Mouse (Mus musculus) A20 (cell line): ENCODE measurements around the gene Gmnn.
A peak's percentile ranks its signal among the peaks of the same experiment; 100 is the strongest.
"Not testable (repeated sequence)": the region's sequence is repeated elsewhere in the genome, so short reads cannot be mapped to it uniquely, and the experiment has no call there.

Source experiments
- DNase-seq: peaks from one replicate; pipeline ENCODE4 v3.0.0-alpha.2; 2011; ENCODE audit warnings: low read depth, low spot score

Gmnn gene

DNA sequence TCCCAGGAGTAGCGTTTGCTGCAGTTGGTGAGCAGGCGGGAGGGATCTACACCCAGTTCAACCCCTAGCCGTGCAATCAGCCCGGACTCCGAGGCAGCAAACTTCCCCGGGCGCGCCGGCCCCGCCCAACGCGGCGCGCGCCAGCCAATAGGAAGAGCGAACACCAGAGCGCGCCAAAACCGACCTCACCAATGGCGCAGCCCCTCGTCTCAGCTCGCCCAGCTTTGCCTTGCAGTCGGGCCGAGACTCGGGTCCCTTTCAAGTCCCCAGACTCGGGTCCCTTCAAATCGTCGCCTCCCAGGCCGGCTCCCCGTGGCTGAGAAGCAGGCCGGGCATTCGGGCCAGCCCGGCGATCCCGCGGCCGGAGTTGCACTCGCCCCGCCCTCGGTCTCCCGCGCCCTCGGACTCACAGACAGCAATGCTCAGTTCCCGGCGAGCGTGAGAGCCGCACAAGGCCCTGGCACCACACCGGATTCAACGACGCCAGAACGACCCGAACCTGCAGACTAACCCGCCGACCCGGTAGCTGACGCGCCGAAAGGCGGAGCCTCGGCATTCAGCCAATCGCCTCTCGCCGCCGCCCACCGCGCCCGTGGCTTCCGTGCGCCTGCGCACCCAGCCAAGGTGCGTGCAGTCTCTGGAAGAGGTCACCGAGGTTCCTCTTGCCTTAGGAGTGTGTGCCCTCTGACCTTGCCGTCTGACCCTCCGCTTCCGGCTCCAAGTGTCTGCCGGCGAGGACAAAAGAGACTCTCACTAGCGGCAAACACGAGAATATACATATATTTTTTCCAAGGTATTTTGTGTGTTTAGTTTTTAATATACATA is at the start of gene Gmnn:
TSS of gene Gmnn (minus strand) at position 521 of the 825 bp plus-strand sequence.
- peak; percentile 95 for DNase-seq

DNA sequence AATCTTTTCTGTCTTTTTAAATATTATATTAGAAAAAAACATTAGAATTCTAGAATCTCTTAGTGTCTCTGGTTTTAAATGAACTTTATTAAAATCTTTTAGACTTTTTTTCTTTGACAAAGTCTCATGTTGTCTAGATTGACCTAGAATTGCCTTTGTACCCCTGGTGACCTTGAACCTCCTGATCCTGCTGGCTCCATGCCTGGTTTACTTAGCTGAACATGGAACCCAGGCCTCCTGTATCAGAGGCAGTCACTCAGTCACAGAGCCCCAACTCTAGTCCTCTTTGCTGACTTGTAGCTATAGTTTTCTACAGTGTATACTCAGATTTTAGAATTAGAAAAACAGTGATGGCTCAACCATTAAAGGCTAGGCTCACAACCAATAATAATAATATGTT is 44.4 kb upstream of the Gmnn start:
- DNase-seq = no peak

DNA sequence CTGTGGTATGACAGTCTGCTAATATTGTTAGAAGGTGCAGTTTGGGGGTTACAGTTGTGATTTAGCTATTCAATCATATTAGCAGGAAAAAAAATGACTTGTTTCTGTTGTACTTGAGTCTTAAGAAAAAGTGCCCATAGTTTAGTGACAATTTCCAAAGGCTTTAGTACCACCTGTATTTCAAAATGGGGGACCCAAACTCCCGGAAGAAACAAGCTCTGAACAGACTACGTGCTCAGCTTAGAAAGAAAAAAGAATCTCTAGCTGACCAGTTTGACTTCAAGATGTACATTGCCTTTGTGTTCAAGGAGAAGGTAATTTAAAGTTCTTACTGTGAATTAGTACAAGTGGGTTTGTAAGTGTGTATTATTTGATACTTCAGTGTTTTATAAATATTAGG is 41.5 kb upstream of the Gmnn start:
- DNase-seq = peak; percentile 38

DNA sequence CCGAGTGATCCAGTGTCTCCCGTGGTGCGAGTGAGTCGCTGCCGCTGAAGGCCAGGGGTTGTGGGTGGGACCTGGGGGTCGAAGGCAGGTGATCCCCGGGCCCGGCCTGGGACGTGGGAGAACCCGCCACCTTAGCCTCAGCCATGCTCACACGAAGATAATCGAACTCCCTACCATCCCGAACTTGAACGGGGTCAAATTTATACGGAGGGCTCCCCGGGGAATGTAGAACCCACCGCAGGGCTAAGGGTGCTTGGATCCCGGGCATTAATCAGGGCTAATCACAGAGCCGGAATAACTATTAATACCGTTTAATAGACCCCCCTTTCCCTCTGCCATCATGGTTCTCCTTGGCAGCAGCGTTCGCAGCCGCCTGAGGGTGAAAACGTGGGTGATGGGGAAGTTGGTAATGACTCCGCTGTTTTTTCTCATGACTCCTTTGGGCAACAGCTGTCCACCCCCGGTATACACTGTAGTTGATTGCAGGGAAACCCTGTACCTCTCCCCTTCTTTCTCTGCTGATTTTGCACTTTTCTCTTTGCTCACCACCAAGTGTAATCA is 40.5 kb upstream of the Gmnn start:
- DNase-seq = peak; percentile 77

DNA sequence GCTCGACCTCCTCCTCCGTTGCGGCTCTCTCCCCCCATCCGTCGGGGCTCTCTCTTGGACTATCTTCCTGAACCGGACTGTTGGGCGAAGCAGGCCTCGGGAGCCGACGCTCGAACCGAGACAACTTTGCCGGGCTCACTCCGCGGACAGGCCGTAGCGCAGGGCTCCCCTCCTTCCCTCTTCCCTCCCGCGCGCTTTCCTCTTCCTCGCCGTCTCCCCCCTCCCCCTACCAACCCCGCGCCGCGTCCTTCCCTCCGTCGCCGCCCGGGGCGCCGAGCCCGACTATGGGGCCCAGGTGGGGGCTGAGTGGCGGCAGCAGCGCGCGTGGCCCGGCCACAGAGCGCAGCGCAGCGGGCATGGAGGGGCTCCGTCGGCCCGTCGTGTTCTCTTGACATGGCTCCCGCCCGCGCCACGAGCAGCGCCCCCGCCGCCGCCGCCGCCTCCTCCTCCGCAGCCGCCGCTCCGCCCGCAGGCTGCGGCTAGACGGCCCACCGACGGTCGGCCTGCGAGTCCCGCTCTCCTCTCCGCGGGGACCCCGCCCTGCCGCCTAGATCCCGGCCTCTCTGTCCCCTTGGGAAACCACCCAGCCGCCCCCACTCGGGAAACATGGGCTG is 39.7 kb upstream of the Gmnn start, which contains the start of gene BC005537:
TSS of gene BC005537 (plus strand) at position 350 of the 614 bp plus-strand sequence.
- DNase-seq = no peak

DNA sequence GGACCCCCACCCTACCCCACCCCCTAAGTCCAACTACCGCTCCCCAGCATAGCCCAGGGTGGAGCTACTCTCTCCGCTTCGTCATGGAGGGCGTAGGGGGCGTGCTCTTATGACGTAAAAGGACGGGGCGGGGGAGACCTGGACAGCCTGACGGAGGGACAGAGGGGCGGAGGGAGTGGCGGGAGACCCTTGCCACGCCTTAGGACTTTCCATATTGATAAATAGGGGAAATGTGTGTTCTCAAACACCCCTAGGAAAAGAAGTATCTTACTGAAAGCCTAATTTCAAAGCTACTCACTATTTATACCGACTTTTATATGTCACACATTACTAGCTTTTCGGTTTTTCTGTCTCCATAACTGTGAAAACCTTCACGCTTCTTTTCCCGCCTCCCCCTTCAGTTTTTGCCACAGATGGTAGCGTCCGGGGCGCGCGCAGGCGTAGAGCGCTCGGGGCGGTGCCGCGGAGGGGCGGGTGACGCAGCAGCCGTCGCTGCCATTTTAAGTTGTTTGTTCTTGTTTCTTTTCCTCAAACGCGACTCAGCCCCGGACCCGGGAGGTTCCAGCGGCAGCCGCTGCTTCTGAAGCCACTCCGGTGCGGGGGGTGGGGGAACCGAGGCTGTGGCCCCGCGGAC is 39.1 kb upstream of the Gmnn start:
- peak; percentile 98 for DNase-seq

DNA sequence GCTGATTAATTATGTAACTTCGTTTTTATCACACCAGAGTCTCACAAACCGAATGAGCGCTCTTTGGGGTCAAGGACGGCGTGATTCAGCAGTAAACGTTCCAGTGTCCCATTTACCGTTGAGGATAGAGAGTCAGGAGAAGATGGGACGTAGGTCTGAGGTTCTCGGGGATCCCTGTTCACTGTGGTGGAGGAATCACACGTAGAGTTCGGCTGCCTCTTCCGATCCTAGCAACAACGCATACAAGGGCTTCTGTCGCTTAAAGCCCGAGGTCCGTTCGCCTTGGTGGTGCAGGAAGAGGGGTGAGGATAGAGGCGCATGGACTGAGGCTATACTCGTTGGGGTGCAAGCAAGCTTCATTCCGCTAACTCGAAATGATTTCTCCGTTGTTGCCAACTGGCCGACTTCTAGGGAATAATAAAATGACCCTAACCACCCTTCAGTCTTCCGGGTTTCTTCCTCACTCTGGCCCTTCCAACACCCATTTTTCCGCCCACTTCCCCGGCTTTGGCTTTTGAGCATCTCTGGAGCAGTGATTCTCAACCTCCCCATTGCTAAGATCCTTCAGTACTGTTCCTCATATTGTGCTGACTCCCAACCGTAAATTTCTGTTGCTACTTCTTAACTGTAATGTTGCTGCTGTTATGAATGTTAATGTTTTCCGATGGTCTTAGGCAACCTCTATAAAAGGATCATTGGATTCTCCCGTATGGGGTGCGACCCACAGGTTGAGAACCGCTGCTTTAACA is 38.4 kb upstream of the Gmnn start:
- DNase-seq = peak; percentile 65

DNA sequence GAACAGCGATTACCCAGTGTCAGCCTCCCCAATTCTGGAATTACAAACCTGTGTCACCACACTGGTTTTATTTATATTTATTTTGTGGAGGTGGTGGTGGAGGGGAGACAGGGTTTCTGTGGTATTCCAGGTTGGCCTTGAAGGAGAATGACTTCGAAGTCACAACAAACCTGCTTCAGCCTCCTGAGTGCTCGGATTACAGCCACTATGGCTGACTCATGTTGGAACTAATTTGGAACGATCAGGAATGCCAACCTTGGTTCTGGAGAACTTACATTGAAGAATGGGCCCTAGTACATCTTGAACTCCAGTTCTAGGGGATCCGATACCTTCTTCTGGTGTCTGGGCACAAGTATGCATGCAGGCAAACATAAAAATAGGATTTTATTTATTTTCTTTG is 37.7 kb upstream of the Gmnn start:
- DNase-seq = no peak

DNA sequence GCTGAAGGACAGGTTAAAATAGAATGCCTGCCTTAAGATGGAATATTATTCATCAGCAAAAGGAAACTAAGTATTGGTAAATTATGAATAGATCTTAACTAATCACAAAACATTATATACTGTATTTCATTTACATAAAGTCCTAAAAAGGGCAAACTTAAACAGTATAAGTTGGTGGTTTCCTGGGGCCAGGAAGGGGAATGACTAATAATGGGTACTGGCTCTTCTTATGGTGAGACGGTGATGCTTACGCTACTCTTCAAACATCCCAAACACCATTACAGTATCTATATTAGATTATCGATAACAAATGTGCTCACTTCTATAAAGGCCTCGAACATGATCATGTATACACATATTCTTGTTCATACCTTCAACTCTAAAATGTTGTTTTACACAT is 37.0 kb upstream of the Gmnn start:
- no peak for DNase-seq

DNA sequence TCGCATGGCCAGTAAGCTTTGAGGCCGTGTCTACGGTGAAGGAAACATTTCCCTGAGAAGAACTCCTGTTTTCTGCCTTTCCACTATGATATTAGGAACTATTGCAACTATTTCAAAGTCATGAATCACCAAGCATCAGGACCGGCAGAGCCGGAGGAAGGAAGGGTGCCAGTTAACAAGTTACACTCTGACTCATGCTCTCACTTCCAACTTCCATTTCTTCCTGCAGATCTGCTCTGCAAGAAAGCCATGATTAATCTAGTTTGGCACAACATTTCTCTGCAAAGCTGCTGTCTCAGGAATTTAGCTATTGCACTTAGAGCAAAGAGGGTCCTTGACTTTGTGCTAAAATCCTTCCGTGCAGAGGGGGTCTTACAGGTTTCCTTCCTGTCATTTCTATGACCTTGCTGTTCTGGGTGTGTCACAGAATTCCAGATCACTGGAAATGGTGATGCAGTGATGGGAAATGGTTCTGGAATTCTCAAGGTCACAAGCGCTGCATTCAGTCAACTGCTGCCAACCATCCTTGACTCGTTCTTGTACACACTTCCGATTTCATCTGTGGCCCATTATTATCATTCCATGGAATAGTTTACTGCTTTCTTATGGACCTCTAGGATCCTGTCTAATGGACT is 30.8 kb upstream of the Gmnn start:
- no peak for DNase-seq

DNA sequence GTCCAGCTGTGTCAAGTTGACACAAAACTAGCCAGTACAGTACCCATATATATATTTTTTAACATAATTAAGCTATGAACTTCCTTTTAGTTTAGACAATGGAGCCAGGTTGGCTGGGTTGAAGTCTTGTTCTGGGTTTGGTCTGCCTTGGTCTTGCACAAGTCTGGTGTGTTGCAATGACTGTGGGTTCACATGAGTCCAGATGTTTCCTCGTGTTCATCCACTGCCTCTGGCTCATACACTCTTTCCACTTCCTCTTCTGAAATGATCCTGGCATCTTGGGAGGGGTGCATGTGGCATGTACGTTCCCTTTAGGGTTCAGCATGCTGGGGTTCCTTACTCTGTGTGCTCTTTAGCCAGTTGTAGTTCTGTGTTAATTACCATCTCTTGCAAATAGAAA is 29.6 kb upstream of the Gmnn start:
- peak; percentile 37 for DNase-seq

DNA sequence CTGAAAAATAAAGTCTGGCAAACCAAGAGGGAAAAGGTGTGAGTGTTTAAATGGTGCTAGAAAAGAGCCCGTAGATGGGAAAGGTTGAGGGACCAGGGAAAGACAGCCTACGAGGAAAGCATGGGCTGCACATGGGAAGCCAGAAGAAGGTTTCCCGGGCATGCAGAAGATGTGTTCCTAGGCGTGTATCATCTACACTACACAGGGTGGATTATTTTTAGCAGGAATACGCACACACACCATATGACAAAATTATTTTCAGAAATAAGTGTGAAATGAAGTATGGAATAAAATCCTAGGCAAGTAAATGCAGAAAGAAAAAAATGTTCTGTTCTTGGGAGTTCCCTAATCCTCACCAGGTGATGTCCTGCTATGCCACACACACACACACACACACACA is 25.8 kb upstream of the Gmnn start:
- no peak for DNase-seq

DNA sequence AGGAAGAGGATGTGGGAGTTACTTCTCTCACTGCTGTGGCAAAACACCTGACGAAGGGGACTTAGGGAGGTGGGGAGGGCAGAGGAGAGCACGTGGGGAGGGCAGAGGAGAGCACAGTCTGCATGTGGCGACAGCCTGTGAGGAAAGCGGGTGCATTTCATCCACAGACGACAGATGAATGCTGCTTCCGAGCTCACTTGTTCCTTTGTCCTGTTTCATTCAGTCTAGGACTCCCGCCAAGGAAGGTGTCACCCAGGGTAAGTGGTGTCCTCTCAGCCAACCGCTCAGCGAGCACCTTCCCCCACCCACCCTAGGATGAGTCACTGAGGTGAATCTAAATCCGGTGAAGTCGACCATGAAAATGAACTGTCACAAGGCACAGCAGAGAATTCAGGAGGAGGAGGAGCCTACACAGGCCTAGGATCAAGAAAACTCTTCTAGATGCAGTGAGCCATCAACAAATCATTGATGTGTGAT is 24.3 kb upstream of the Gmnn start:
- peak; percentile 81 for DNase-seq

DNA sequence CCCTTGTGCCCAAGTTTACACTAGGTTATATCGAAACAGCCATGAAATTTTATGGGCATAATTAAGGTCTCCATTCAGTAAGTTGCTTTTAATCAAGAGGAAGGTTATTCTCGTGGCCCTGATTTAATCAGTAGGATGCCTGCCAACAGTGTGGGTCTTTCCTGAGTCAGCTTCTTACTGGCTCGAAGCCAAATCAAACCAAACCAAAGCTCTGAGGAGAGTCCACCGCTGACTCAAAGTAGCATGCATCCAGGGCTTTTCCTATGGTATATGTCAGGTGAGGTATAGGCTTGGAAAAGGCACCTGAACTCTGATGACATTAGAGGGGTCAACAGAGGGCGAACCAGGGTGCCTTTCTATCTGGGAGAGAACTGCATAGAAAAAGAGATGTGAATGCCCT is 20.2 kb upstream of the Gmnn start:
- DNase-seq = no peak

DNA sequence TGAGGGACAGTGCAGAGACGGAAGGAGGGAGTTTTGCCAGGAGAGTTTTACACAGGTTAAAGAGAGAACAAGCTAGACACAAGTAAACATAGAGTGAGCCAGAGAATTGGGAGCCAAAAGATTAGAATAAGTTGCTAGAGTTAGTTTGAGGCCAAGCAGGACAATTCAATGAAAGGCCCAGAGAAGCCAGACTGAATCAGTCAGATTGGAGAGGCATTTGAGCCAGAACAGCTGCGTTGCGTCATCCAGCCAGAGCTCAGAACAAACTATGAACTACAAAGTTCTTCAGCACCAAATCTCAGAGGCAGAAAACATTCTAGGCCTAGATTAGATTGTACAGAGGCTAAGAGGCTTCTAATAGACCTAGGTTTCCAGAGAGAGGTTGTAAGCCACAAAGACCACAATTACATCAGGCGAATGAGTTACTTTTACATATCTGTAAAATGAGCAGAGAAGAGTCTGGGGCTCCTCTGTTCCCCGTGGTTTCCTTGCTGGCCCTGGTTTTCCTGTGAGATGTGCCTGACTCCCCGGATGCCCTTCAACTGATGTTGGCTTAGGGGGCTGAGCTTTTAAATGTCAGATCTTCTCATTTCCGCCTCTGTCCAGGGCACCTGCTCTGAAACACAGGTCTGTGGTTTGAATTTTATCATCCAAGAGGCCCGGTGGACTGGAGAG is 17.1 kb upstream of the Gmnn start:
- no peak for DNase-seq

DNA sequence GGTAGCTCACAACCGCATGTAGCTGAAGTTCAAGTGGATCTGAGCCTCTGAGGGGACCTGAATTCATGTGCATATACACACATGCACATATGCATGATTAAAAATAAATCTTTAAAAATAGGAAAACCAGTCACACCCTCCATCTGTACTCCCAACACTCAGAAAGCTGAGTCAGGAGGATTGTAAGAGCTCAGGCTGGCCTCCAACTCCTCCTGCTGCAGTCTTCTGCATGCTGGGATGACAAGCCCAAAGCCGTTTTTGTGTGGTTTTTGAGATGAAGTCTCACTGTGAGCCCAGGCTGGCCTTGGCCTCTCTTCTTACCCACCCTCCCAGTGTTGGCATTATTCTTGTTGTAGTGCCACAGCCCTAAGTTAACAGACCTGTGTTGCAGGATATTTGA is 16.3 kb upstream of the Gmnn start:
- DNase-seq = no peak

DNA sequence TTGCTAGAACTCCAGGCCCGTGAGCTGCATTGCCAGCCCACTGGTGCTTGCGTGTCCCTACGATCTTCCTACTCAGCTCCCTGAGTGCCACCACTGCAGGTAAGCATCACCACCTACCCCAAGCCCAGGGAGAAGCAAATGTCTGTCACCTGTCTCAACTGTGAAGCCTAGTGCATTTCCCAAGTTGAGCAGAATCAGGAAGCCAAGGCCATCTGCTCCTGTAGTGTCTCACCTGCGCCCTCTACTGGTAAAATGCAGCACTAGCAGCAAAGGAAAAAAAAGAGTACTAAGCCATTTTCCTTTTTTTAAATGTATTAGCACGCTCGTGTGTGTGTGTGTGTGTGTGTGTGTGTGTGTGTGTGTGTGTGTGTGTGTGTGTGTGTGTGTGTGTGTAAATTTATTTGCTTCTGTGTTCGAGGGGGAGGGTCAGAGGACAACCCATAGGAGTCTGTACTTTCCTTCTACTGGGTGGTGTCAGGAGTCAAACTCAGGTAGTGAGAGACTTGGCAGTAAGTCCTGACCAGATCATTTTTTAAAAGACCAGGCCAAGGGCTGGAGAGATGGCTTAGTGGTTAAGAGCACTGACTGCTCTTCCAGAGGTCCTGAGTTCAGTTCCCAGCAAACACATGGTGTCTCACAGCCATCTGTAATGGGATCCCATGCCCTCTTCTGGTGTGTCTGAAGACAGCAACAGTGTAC is 14.6 kb upstream of the Gmnn start:
- peak; percentile 85 for DNase-seq

DNA sequence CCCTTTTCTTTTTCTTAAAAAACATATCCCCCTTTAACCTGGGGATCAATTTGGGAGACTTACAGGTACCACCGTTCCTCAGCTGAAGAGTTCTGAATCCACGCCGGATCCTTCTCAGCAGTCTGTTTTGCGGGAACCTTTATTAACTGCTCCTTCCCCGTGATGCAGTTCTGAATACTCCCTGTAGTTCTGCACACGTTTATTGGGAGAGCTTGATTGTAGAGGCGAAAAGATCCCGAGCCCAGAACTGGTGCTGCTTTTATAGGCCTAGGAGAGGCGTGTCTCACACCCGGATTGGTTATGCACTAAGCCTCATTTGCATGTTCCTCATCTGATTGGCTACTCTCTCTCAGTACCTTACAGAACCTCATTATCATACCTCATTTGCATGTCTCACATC is 9.8 kb upstream of the Gmnn start:
- not testable (repeated sequence) for DNase-seq

DNA sequence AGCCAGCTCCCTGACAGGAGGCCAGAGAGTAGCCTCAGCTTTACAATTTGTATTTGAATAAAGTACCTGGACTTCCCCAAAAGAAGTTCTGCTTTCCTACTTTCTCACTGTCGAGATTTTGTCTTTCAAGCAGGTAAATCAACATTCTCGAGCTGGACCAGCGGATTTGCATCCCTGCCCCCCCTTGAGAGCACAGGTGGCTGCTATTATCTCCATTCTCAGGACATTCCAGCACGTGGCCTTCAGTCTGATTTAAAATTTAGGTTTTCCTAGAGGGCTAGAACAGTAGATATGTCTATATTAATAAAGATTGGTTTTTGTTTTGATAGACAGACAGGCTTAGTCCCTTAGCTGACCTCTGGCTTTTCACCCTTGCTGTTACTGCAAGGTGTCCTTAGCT is 6.1 kb upstream of the Gmnn start:
- peak; percentile 70 for DNase-seq

DNA sequence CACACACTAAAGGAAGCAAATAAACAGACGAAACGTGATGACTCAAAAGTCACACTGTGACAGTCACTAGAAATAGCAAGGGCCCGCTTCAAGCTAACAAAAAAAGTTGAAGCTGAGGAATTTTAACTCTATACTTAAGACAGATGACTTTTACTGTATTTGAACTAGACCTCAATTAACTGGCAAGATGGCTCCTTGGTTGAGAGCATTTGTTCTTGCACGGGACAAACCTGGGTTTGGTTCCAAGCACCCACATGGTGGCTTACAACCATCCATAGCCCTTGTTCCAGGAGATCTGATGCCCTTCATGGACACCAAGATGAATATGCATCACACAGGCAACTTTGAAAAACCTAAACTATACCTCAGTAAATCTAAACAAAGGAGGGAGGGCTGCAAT is 531 bp upstream of the Gmnn start:
- DNase-seq = no peak
